Mouse (Mus musculus) cerebellum, postnatal 10 days (tissue): Measurements from ENCODE around the gene Serbp1.

ENCODE experiments used
- DNase-seq, 2 experiments: peaks; one replicate each; pipeline ENCODE4 v3.0.0; 2021; ENCODE audit warnings: mixed read lengths in 2 of 2

Gene Serbp1

GRCm38 (mm10) chr6:67303210-67303609 lies 65.2 kb downstream of the Serbp1 start:
- no peak for DNase-seq

- DNase-seq: no peak
Measured at GRCm38 (mm10) chr6:67308994-67309393, 71.0 kb downstream of the Serbp1 start.

- no peak for DNase-seq
Measured at GRCm38 (mm10) chr6:67309752-67310151, 71.8 kb downstream of the Serbp1 start.

DNA sequence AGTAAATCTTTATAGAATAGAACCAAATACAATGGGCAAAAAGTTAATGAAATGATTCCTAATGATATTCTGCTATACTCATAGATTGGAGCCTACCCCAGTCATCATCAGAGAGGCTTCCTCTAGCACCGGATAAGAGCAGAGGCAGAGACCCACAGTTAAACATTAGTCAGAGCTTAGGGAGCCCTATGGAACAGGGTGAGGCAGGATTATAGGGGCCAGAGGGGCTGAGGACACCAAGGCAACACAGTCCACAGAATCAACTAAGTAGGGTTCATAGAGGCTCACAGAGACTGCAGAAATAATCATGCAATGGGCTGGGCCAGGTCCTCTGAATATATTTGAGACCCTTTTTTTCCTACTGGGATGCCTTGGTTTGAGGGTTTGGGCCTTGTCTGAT lies 76.7 kb downstream of the Serbp1 start:
- DNase-seq: no peak

GRCm38 (mm10) chr6:67317068-67317467 lies 79.1 kb downstream of the Serbp1 start:
- peak; percentile 43 to 45 for DNase-seq

DNA sequence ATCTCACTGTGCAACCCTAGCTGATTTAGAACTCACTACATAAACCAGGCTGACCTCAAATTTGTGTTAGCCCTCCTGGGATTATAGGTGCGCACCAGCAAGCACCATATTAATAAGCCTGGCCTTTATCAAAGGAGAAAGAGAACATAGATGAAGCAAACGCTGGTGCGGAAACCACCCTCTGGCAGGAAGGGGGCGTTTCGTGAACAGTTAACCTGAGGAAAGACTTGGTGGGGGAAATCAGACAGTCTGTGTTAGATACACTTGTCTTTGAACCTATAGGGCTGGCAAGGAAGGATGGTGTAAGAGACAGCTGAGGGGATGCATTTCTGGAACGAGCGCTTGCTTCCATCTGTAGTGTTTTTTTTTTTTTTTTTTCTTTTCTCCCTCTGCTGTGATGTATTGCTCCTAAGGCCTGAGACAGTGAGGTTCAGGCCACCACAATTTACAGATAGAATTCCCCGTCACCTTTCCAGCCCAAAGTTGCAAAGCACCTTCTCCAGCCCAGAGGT lies 79.9 kb downstream of the Serbp1 start:
- DNase-seq: no peak

- peak; percentile 74 to 77 for DNase-seq
Measured at GRCm38 (mm10) chr6:67318451-67318850, 80.5 kb downstream of the Serbp1 start.

DNA sequence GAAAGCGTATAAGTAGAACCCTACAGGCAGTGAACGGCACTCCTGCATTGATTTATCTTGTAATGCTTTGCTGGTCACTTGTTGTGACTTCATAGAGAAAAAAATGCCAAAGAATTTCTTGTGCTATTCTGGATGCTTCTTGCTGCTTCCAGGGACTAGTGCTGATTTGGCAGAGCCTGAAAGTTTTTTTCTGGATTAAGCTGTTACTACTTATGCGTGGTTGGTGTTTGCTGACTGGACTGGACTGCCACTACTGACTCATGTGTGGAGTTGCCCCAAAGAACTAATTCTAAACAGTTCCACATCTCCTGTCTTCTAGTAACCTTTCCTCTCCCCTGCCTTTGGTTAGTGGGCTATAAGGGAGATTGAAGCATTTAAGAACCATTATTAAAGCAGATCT lies 85.8 kb downstream of the Serbp1 start:
- no peak for DNase-seq

GRCm38 (mm10) chr6:67337943-67338342 lies 100.0 kb downstream of the Serbp1 start:
- no peak for DNase-seq

- DNase-seq: no peak
Measured at GRCm38 (mm10) chr6:67339494-67339893, 101.5 kb downstream of the Serbp1 start.
